Mouse (Mus musculus) thymus, adult 2 months (tissue): ENCODE results near the gene Ank3. TPM values are rescaled to one million over a fixed set of nuclear protein-coding genes. Genes with fewer than 3 reads are reported as not detected.

Experiments used
- DNase-seq: peaks from one replicate; pipeline ENCODE4 v3.0.0; 2021
- H3K27ac ChIP-seq: fragments of 200-500 bp; 2 replicates; pipeline ENCODE4 v1.5.1; 2012; ENCODE audit warnings: low read length, control low read depth; ENCODE audit not compliant: control insufficient read depth, insufficient read depth
- H3K27me3 ChIP-seq: fragments of 200-500 bp; 2 replicates; pipeline ENCODE4 v1.6.1; 2012; ENCODE audit warnings: mild to moderate bottlenecking, low read length, moderate library complexity, mixed read lengths; ENCODE audit not compliant: control insufficient read depth, insufficient read depth
- H3K36me3 ChIP-seq: fragments of 200-500 bp; 2 replicates; pipeline ENCODE4 v1.6.1; 2012; ENCODE audit warnings: mild to moderate bottlenecking, low read length, moderate library complexity; ENCODE audit not compliant: control insufficient read depth, insufficient read depth
- H3K4me1 ChIP-seq: fragments of 200-500 bp; replicated peaks from 2 replicates; pipeline ENCODE4 v1.6.1; 2012; ENCODE audit warnings: low read length; ENCODE audit not compliant: control insufficient read depth, insufficient read depth
- H3K4me3 ChIP-seq: fragments of 200-500 bp; 2 replicates; pipeline ENCODE4 v1.5.1; 2012; ENCODE audit warnings: mild to moderate bottlenecking, low read length, control low read depth, moderate library complexity; ENCODE audit not compliant: control insufficient read depth, insufficient read depth
- CTCF ChIP-seq: fragments of 200-500 bp; IDR thresholded peaks from 2 replicates; pipeline ENCODE4 v1.5.1; 2012; ENCODE audit warnings: mild to moderate bottlenecking, control low read depth, low read length, moderate library complexity, borderline replicate concordance; ENCODE audit not compliant: control insufficient read depth, poor library complexity, insufficient read depth; ENCODE audit errors: extremely low read depth
- POLR2A ChIP-seq: fragments of 200-500 bp; IDR thresholded peaks from 2 replicates; pipeline ENCODE4 v1.6.1; 2012; ENCODE audit warnings: mild to moderate bottlenecking, low read length, control low read depth, moderate library complexity; ENCODE audit not compliant: control insufficient read depth, poor library complexity, insufficient read depth; ENCODE audit errors: extremely low read depth
- WGBS: fragments of 180-500 bp; shearing (Covaris S2); methylation state at CpG from one replicate; pipeline ENCODE4 v1.1.7; 2018; 5-methylcytosine and 5-hydroxymethylcytosine counted together
- polyA plus RNA-seq: library from polyadenylated mRNA; depleted of rRNA; stranded (reverse); fragments of >200 nt; gene quantifications from 2 replicates; pipeline ENCODE4 v1.2.3, GENCODE M21; 2012

Gene Ank3
- polyA plus RNA-seq, 1 experiment, result 4.2 TPM

GRCm38 (mm10) chr10:70022596-70022995 lies 624.0 kb downstream of the Ank3 start:
- no peak overlapping the region for H3K27ac ChIP-seq
- whole genome bisulfite sequencing, result 75% methylated on average over 5 of the region's 5 CpGs
- TF ChIP-seq CTCF, result no peak
- no peak for TF ChIP-seq POLR2A
- H3K36me3 ChIP-seq, result no peaks in the 10 kb centered on the region
- H3K4me3 ChIP-seq, result no peak overlapping the region
- no peaks in the 10 kb centered on the region for H3K27me3 ChIP-seq
- DNase-seq, result no peak
- H3K4me1 ChIP-seq, result no peaks in the 10 kb centered on the region

DNA sequence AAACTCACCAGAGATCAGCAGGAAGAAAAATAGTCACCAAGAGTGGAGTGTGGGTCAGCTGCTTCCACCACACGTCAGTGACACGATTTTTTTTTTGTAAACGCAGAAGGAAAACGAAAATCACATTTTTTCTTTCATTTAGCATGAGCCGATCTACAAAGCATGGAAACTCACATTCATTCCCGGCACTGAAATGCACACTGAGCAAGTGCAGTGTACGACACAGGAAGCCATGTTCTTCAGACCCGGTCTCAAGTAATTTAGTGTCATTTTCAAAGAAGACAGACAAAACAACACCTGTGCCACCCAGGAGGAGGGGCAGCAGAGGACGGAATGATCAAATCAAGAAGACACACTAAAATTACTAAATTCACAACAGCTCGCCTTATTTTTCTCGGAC lies 625.3 kb downstream of the Ank3 start:
- DNase-seq, result no peak
- TF ChIP-seq POLR2A, result no peak
- no peak for TF ChIP-seq CTCF
- Histone ChIP-seq H3K4me3 (no peak overlapping the region), H3K36me3 (no peaks in the 10 kb centered on the region), H3K4me1 (no peaks in the 10 kb centered on the region), H3K27ac (no peak overlapping the region), H3K27me3 (no peaks in the 10 kb centered on the region)
- 83% methylated on average over 11 of the region's 11 CpGs for WGBS

DNA sequence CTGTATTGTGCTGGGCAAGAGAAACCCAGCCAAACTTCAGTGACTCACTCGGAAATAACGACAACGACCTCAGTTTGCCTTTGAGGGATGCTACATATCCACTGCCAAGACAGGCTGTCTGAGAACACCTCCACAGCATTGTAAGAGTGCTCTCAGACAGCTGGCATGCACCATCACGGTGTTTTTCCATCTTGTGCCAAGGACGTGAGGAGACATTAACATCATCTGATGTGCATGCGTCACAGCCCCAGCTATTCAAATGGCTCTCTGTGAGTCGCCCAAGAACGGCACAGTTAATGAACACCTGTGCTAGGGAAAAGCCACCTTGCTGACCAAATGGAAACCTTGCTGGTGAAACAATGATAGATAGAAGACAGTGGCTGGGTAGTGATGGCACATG lies 633.4 kb downstream of the Ank3 start:
- TF ChIP-seq CTCF, result no peak
- no peak for TF ChIP-seq POLR2A
- Histone ChIP-seq H3K4me3 (no peak overlapping the region), H3K27ac (no peak overlapping the region), H3K4me1 (no peaks in the 10 kb centered on the region), H3K36me3 (no peaks in the 10 kb centered on the region), H3K27me3 (no peaks in the 10 kb centered on the region)
- 94% methylated on average over 8 of the region's 8 CpGs for WGBS
- no peak for DNase-seq

- DNase-seq, result no peak
- 28% methylated on average over 9 of the region's 9 CpGs for WGBS
- H3K4me3 ChIP-seq, result no peak overlapping the region
- H3K27me3 ChIP-seq, result no peaks in the 10 kb centered on the region
- no peak overlapping the region for H3K27ac ChIP-seq
- no peaks in the 10 kb centered on the region for H3K4me1 ChIP-seq
- no peak for TF ChIP-seq CTCF
- H3K36me3 ChIP-seq, result no peaks in the 10 kb centered on the region
Measured at GRCm38 (mm10) chr10:70032982-70033381, 634.4 kb downstream of the Ank3 start.

DNA sequence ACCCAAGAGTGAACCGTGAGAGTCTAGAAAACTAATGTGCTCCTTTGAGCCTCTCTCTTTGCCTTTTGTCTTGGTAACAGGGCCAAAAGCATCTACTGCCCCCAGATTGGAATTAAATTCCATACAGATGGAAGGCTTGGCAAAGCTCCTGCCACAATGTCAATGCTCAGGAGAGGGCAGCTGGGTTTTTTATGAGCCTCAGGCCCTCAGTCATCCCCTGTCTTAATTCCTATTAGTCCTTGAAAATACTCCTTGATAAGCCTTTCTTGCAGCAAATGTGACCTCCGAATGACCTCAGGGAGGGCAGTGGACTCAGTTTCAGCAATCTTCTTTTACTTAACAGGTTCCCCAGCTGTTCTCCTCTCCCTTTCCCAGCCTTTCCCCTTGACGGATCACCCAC lies 635.3 kb downstream of the Ank3 start:
- TF ChIP-seq CTCF, result no peak
- TF ChIP-seq POLR2A, result no peak
- 98% methylated on average over 3 of the region's 3 CpGs for WGBS
- Histone ChIP-seq H3K27me3 (no peaks in the 10 kb centered on the region), H3K27ac (no peak overlapping the region), H3K4me3 (no peak overlapping the region), H3K36me3 (no peaks in the 10 kb centered on the region), H3K4me1 (no peaks in the 10 kb centered on the region)
- no peak for DNase-seq

DNA sequence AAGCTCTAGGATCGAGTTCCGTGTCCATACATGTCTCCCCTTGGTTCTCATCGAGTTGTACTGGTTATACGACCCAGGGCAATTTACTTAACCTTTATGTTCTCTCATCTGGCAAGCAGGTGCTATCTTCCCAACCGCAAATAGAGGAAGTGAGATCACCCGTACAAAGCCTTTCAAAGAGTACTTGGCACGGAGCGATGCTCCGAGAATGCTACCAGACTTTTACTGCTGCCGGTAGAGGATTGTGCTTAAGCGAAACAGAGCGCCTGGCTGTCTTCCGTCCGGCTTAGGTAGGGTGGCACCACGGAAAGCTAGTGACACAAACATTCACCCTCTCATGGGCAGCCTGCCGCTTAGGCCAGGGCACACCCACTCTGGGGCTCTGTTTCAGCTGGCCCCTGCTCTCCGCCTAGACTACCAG lies 641.3 kb downstream of the Ank3 start:
- Histone ChIP-seq H3K27me3 (no peaks in the 10 kb centered on the region), H3K27ac (peak overlapping the region; percentile 80), H3K4me3 (peak overlapping the region; percentile 35), H3K4me1 (peaks cover 6% of the 10 kb centered on the region), H3K36me3 (no peaks in the 10 kb centered on the region)
- DNase-seq, result peak; percentile 48
- 48% methylated on average over 17 of the region's 17 CpGs for WGBS
- TF ChIP-seq CTCF (no peak), POLR2A (no peak)

DNA sequence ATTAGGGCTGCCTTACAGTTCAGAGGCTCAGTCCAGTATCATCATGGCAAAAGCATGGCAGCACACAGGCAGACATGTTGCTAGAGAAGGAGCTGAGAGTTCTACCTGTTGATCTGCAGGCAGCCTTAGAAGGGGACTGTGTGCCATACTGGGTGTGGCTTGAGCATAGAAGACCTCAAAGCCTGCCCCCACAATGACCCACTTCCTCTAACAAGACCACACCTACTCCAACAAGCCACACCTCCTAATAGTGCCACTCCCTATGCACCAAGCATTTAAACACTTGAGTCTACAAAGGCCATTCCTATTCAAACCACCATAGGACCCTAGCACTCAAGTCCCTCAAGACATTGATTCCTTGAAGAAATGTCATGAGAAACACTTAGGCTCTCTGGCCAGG lies 643.0 kb downstream of the Ank3 start:
- H3K27ac ChIP-seq, result no peak overlapping the region
- TF ChIP-seq CTCF (no peak), POLR2A (no peak)
- H3K36me3 ChIP-seq, result no peaks in the 10 kb centered on the region

GRCm38 (mm10) chr10:70045722-70046121 lies 647.1 kb downstream of the Ank3 start:
- H3K27me3 ChIP-seq, result no peaks in the 10 kb centered on the region
- H3K36me3 ChIP-seq, result no peaks in the 10 kb centered on the region
- WGBS, result 13% methylated on average over 2 of the region's 2 CpGs
- no peak for TF ChIP-seq POLR2A
- TF ChIP-seq CTCF, result no peak
- no peak for DNase-seq
- H3K4me3 ChIP-seq, result no peak overlapping the region
- no peaks in the 10 kb centered on the region for H3K4me1 ChIP-seq
- H3K27ac ChIP-seq, result no peak overlapping the region

More for the DNA sequence above, 643.0 kb downstream of the Ank3 start:
- peaks cover 6% of the 10 kb centered on the region for H3K4me1 ChIP-seq
- no peak overlapping the region for H3K4me3 ChIP-seq
- DNase-seq, result no peak
- H3K27me3 ChIP-seq, result no peaks in the 10 kb centered on the region
